Mouse (Mus musculus) frontal cortex, postnatal 25 days (tissue): ENCODE measurements around the gene Olfr323.

ENCODE experiments used
- DNase-seq, 2 experiments: peaks; one replicate each; pipeline ENCODE4 v3.0.0; 2022; ENCODE audit warnings: low spot score in 2 of 2

The Olfr323 gene

GRCm38 (mm10) chr11:58602800-58603560 lies 27.3 kb downstream of the Olfr323 start:
- no peak for DNase-seq

- DNase-seq: no peak
These were observed 28.2 kb downstream of the Olfr323 start for GRCm38 (mm10) chr11:58602062-58602461.

- no peak for DNase-seq
These were observed 32.5 kb downstream of the Olfr323 start for GRCm38 (mm10) chr11:58597837-58598236.

GRCm38 (mm10) chr11:58594814-58595213 lies 35.5 kb downstream of the Olfr323 start, which contains the start of gene Olfr324:
Gene Olfr324, plus strand, starts transcription at chr11:58595114.
- no peak for DNase-seq

GRCm38 (mm10) chr11:58588620-58589250 lies 41.6 kb downstream of the Olfr323 start:
- no peak for DNase-seq

- peak; percentile 19 to 25 for DNase-seq
These were observed 42.4 kb downstream of the Olfr323 start for GRCm38 (mm10) chr11:58587898-58588348.

- DNase-seq: no peak
These were observed 51.7 kb downstream of the Olfr323 start for GRCm38 (mm10) chr11:58578636-58579035.

GRCm38 (mm10) chr11:58577430-58577829 lies 52.9 kb downstream of the Olfr323 start, which contains the start of gene Olfr325:
Gene Olfr325, plus strand, starts transcription at chr11:58577730.
- DNase-seq: no peak
